Comparison of ENCODE assay signal across 11 mouse cellular contexts in genomic region chr4:106949200-106949599, GRCm38 (mm10). TPM values are rescaled to one million over a fixed set of nuclear protein-coding genes. Genes with fewer than 3 reads are reported as not detected.
DNase-seq lines count a peak whose midpoint lies in the region; ATAC-seq lines count a peak whose summit lies in the region.
"Had no signal": no experiment of that assay in that cellular context is flagged by ENCODE, and none has a peak within 500 bp of the region (broad histone marks: within the 10 kb centered on the region; RNA-seq: fewer than 3 reads in every experiment).

No protein-coding gene starts in this region.

- H3K27me3 ChIP-seq in kidney, embryonic 16.5 days (ENCODE audit: insufficient read depth, low read length) = no peaks in the 10 kb centered on the region
- no peaks in the 10 kb centered on the region for H3K27me3 ChIP-seq in neural tube, embryonic 13.5 days
- no peaks in the 10 kb centered on the region for H3K27me3 ChIP-seq in neural tube, embryonic 15.5 days (replicated peaks)
- H3K27me3 ChIP-seq in limb, embryonic 15.5 days = no peaks in the 10 kb centered on the region

- 59% methylated on average over 6 of the region's 6 CpGs for WGBS in kidney, embryonic 16.5 days
- 49% methylated on average over 6 of the region's 6 CpGs for WGBS in neural tube, embryonic 13.5 days
- WGBS in neural tube, embryonic 15.5 days = 57% methylated on average over 6 of the region's 6 CpGs
- WGBS in limb, embryonic 15.5 days = 56% methylated on average over 6 of the region's 6 CpGs

- H3K9ac ChIP-seq in kidney, embryonic 16.5 days (replicated peaks; ENCODE audit: low read length) = no peak overlapping the region
- H3K9ac ChIP-seq in neural tube, embryonic 13.5 days = no peak overlapping the region
- H3K9ac ChIP-seq in neural tube, embryonic 15.5 days (replicated peaks) = no peak overlapping the region
- no peak overlapping the region for H3K9ac ChIP-seq in limb, embryonic 15.5 days

- no peak for ATAC-seq in kidney, embryonic 16.5 days (ENCODE audit: low FRiP score, low TSS enrichment)
- ATAC-seq in neural tube, embryonic 13.5 days (ENCODE audit: low read depth) = no peak
- no peak for ATAC-seq in neural tube, embryonic 15.5 days (ENCODE audit: low FRiP score)
- ATAC-seq in limb, embryonic 15.5 days (ENCODE audit: insufficient number of reproducible peaks, low FRiP score, low TSS enrichment, low read depth) = no peak

- peak overlapping the region; percentile 19; the same call in 1 of the 2 replicates for H3K27ac ChIP-seq in kidney, embryonic 16.5 days (ENCODE audit: low read length)
- H3K27ac ChIP-seq in neural tube, embryonic 13.5 days (replicated peaks) = 0 out of 2 replicates have a peak overlapping the region, but pooled peaks have one; percentile 14
- H3K27ac ChIP-seq in neural tube, embryonic 15.5 days (replicated peaks) = no peak overlapping the region
- peak overlapping the region; percentile 33; the same call in 1 of the 2 replicates for H3K27ac ChIP-seq in limb, embryonic 15.5 days

- H3K9me3 ChIP-seq in kidney, embryonic 16.5 days (ENCODE audit: low read length) = no peaks in the 10 kb centered on the region
- no peaks in the 10 kb centered on the region for H3K9me3 ChIP-seq in neural tube, embryonic 13.5 days
- H3K9me3 ChIP-seq in neural tube, embryonic 15.5 days (replicated peaks) = no peaks in the 10 kb centered on the region
- no peaks in the 10 kb centered on the region for H3K9me3 ChIP-seq in limb, embryonic 15.5 days

- no peak for DNase-seq in kidney, postnatal 36 days
- DNase-seq in thymus, postnatal 36 days = peak; percentile 48 to 58
- no peak for DNase-seq in lung, postnatal 10 days
- DNase-seq in urinary bladder, postnatal 14 days (ENCODE audit: low spot score) = no peak
- DNase-seq: adrenal gland, adult 2 months; cerebellum, adult 18-20 months; gastrocnemius, postnatal 36 days had no signal

- no peak overlapping the region for H3K4me3 ChIP-seq in kidney, embryonic 16.5 days (ENCODE audit: low read length)
- H3K4me3 ChIP-seq in neural tube, embryonic 13.5 days = no peak overlapping the region
- H3K4me3 ChIP-seq in neural tube, embryonic 15.5 days (replicated peaks) = no peak overlapping the region
- H3K4me3 ChIP-seq in limb, embryonic 15.5 days = no peak overlapping the region

- H3K4me1 ChIP-seq in kidney, embryonic 16.5 days (ENCODE audit: insufficient read depth, low read length) = peaks cover 35% of the 10 kb centered on the region
- peaks cover 95% of the 10 kb centered on the region for H3K4me1 ChIP-seq in neural tube, embryonic 13.5 days (replicated peaks)
- H3K4me1 ChIP-seq in neural tube, embryonic 15.5 days = peaks cover 80% of the 10 kb centered on the region
- peaks cover 67% of the 10 kb centered on the region for H3K4me1 ChIP-seq in limb, embryonic 15.5 days

- H3K4me2 ChIP-seq in kidney, embryonic 16.5 days (replicated peaks; ENCODE audit: low read depth, low read length) = no peak overlapping the region
- no peak overlapping the region for H3K4me2 ChIP-seq in neural tube, embryonic 13.5 days
- H3K4me2 ChIP-seq in neural tube, embryonic 15.5 days = no peak overlapping the region
- H3K4me2 ChIP-seq in limb, embryonic 15.5 days = no peak overlapping the region

- H3K36me3 ChIP-seq in kidney, embryonic 16.5 days (ENCODE audit: insufficient read depth, low read length) = peaks cover 4% of the 10 kb centered on the region; the same call in 1 of the 2 replicates
- H3K36me3 ChIP-seq in neural tube, embryonic 13.5 days = no peaks in the 10 kb centered on the region
- no peaks in the 10 kb centered on the region for H3K36me3 ChIP-seq in neural tube, embryonic 15.5 days
- no peaks in the 10 kb centered on the region for H3K36me3 ChIP-seq in limb, embryonic 15.5 days

RNA-seq across cellular contexts. Expression of gene Ssbp3, which starts 38.7 kb away (rescaled TPM):
- polyA plus RNA-seq in kidney, embryonic 16.5 days (2015; fragmentation: Nextera tagmentation; extraction: Ambion mirVana) = 66.4 and 79.4 TPM in 2 replicates
- 186 and 191 TPM in 2 replicates for polyA plus RNA-seq in neural tube, embryonic 13.5 days (2015; fragmentation: Nextera tagmentation; extraction: Ambion mirVana)
- polyA plus RNA-seq in neural tube, embryonic 15.5 days (2015; fragmentation: Nextera tagmentation; extraction: Ambion mirVana) = 118 and 130 TPM in 2 replicates
- 93.9 and 112 TPM in 2 replicates for polyA plus RNA-seq in limb, embryonic 15.5 days (2015; fragmentation: Nextera tagmentation; extraction: Ambion mirVana)

Comparison
In these comparisons a context has a peak if more than half of its experiments do, and no peak if none do; other contexts are left out.
1. DNase-seq: peak in thymus, postnatal 36 days (2 of 2); none in kidney, postnatal 36 days (0 of 2), lung, postnatal 10 days (single experiment) and urinary bladder, postnatal 14 days (single experiment).